Mouse (Mus musculus): ENCODE data around the gene Ube2g1. TPM values are rescaled to one million over a fixed set of nuclear protein-coding genes. Genes with fewer than 3 reads are reported as not detected.
A peak's percentile ranks its signal among the peaks of the same experiment; 100 is the strongest.

Gene Ube2g1
- polyA plus RNA-seq, 1 experiment from 2014 or later, result 90.3 TPM

GRCm38 (mm10) chr11:72576466-72577351, 30.4 kb upstream of the Ube2g1 start:
- Histone ChIP-seq H3K4me2 (replicated peaks) (peak overlapping the region; percentile 42), H3K4me3 (peak overlapping the region; percentile 27), H3K9me3 (no peaks in the 10 kb centered on the region), H3K9ac (peak overlapping the region; percentile 25; the same call in 1 of the 2 replicates), H3K4me1 (peaks cover 9% of the 10 kb centered on the region; the same call in 1 of the 2 replicates), H3K27me3 (no peaks in the 10 kb centered on the region), H3K27ac (no peak overlapping the region), H3K36me3 (no peaks in the 10 kb centered on the region)
- 3% methylated on average over 24 of the region's 24 CpGs for WGBS
- ATAC-seq (ENCODE audit: insufficient number of reproducible peaks, insufficient read depth, low FRiP score, low TSS enrichment), result no peak

- Histone ChIP-seq H3K9ac (no peak overlapping the region), H3K27ac (no peak overlapping the region), H3K4me1 (peaks cover 9% of the 10 kb centered on the region; the same call in 1 of the 2 replicates), H3K27me3 (no peaks in the 10 kb centered on the region), H3K4me3 (no peak overlapping the region), H3K4me2 (replicated peaks) (no peak overlapping the region), H3K9me3 (no peaks in the 10 kb centered on the region), H3K36me3 (no peaks in the 10 kb centered on the region)
- ATAC-seq (ENCODE audit: insufficient number of reproducible peaks, insufficient read depth, low FRiP score, low TSS enrichment), result no peak
- 51% methylated on average over 4 of the region's 4 CpGs for WGBS
Observed at GRCm38 (mm10) chr11:72578471-72578870, 28.6 kb upstream of the Ube2g1 start.

- Histone ChIP-seq H3K27me3 (no peaks in the 10 kb centered on the region), H3K9ac (no peak overlapping the region), H3K36me3 (no peaks in the 10 kb centered on the region), H3K4me1 (0 out of 2 replicates have a peak, but pooled peaks cover under 1% of the 10 kb centered on the region), H3K27ac (no peak overlapping the region), H3K4me2 (replicated peaks) (no peak overlapping the region), H3K9me3 (no peaks in the 10 kb centered on the region), H3K4me3 (no peak overlapping the region)
- ATAC-seq (ENCODE audit: insufficient number of reproducible peaks, insufficient read depth, low FRiP score, low TSS enrichment), result no peak
- 44% methylated on average over 8 of the region's 8 CpGs for WGBS
Observed at GRCm38 (mm10) chr11:72581609-72582447, 25.3 kb upstream of the Ube2g1 start.

GRCm38 (mm10) chr11:72582448-72582705, 24.7 kb upstream of the Ube2g1 start:
- Histone ChIP-seq H3K27me3 (no peaks in the 10 kb centered on the region), H3K36me3 (no peaks in the 10 kb centered on the region), H3K9me3 (no peaks in the 10 kb centered on the region), H3K27ac (no peak overlapping the region), H3K9ac (no peak overlapping the region), H3K4me2 (replicated peaks) (no peak overlapping the region), H3K4me3 (no peak overlapping the region), H3K4me1 (no peaks in the 10 kb centered on the region)
- no peak for ATAC-seq (ENCODE audit: insufficient number of reproducible peaks, insufficient read depth, low FRiP score, low TSS enrichment)
- 32% methylated on average over 3 of the region's 3 CpGs for WGBS

- no peak overlapping the region for H3K4me2 ChIP-seq (replicated peaks)
- H3K4me3 ChIP-seq, result no peak overlapping the region
- H3K27me3 ChIP-seq, result no peaks in the 10 kb centered on the region
- no peaks in the 10 kb centered on the region for H3K4me1 ChIP-seq
- H3K9me3 ChIP-seq, result no peaks in the 10 kb centered on the region
- H3K36me3 ChIP-seq, result no peaks in the 10 kb centered on the region
- no peak for ATAC-seq (ENCODE audit: insufficient number of reproducible peaks, insufficient read depth, low FRiP score, low TSS enrichment)
- no peak overlapping the region for H3K9ac ChIP-seq
- 57% methylated on average over 2 of the region's 2 CpGs for WGBS
- H3K27ac ChIP-seq, result no peak overlapping the region
Observed at GRCm38 (mm10) chr11:72583092-72583491, 24.0 kb upstream of the Ube2g1 start.

GRCm38 (mm10) chr11:72586570-72586969, 20.5 kb upstream of the Ube2g1 start:
- no peak overlapping the region for H3K27ac ChIP-seq
- H3K4me1 ChIP-seq, result no peaks in the 10 kb centered on the region
- no peaks in the 10 kb centered on the region for H3K36me3 ChIP-seq
- no peak for ATAC-seq (ENCODE audit: insufficient number of reproducible peaks, insufficient read depth, low FRiP score, low TSS enrichment)
- H3K4me2 ChIP-seq (replicated peaks), result no peak overlapping the region
- H3K9ac ChIP-seq, result no peak overlapping the region
- no peaks in the 10 kb centered on the region for H3K27me3 ChIP-seq
- no peaks in the 10 kb centered on the region for H3K9me3 ChIP-seq
- no peak overlapping the region for H3K4me3 ChIP-seq
- 90% methylated on average over 3 of the region's 3 CpGs for WGBS

- no peaks in the 10 kb centered on the region for H3K9me3 ChIP-seq
- no peak overlapping the region for H3K27ac ChIP-seq
- ATAC-seq (ENCODE audit: insufficient number of reproducible peaks, insufficient read depth, low FRiP score, low TSS enrichment), result no peak
- WGBS, result 51% methylated on average over 7 of the region's 7 CpGs
- no peak overlapping the region for H3K4me3 ChIP-seq
- no peaks in the 10 kb centered on the region for H3K4me1 ChIP-seq
- no peak overlapping the region; the same call in 1 of the 2 replicates for H3K9ac ChIP-seq
- H3K4me2 ChIP-seq (replicated peaks), result no peak overlapping the region
- H3K36me3 ChIP-seq, result no peaks in the 10 kb centered on the region
- H3K27me3 ChIP-seq, result no peaks in the 10 kb centered on the region
Observed at GRCm38 (mm10) chr11:72587537-72588233, 19.4 kb upstream of the Ube2g1 start.

- WGBS, result 75% methylated on average over 2 of the region's 2 CpGs
- no peaks in the 10 kb centered on the region for H3K27me3 ChIP-seq
- H3K9ac ChIP-seq, result no peak overlapping the region
- no peaks in the 10 kb centered on the region for H3K9me3 ChIP-seq
- H3K4me2 ChIP-seq (replicated peaks), result no peak overlapping the region
- no peaks in the 10 kb centered on the region for H3K36me3 ChIP-seq
- ATAC-seq (ENCODE audit: insufficient number of reproducible peaks, insufficient read depth, low FRiP score, low TSS enrichment), result no peak
- no peaks in the 10 kb centered on the region for H3K4me1 ChIP-seq
- no peak overlapping the region for H3K27ac ChIP-seq
- H3K4me3 ChIP-seq, result no peak overlapping the region
Observed at GRCm38 (mm10) chr11:72595010-72595737, 11.9 kb upstream of the Ube2g1 start.

GRCm38 (mm10) chr11:72597780-72598179, 9.3 kb upstream of the Ube2g1 start:
- Histone ChIP-seq H3K36me3 (no peaks in the 10 kb centered on the region), H3K27me3 (no peaks in the 10 kb centered on the region), H3K27ac (no peak overlapping the region), H3K9me3 (no peaks in the 10 kb centered on the region), H3K4me1 (no peaks in the 10 kb centered on the region), H3K9ac (no peak overlapping the region), H3K4me2 (replicated peaks) (no peak overlapping the region), H3K4me3 (no peak overlapping the region)
- no peak for ATAC-seq (ENCODE audit: insufficient number of reproducible peaks, insufficient read depth, low FRiP score, low TSS enrichment)
- 88% methylated on average over 4 of the region's 4 CpGs for WGBS

GRCm38 (mm10) chr11:72607469-72608070, 487 bp downstream of the Ube2g1 start:
- Histone ChIP-seq H3K9me3 (no peaks in the 10 kb centered on the region), H3K4me3 (peak overlapping the region; percentile 97), H3K9ac (peak overlapping the region; percentile 97), H3K36me3 (no peaks in the 10 kb centered on the region), H3K4me1 (peaks cover 9% of the 10 kb centered on the region), H3K27me3 (no peaks in the 10 kb centered on the region), H3K4me2 (replicated peaks) (peak overlapping the region; percentile 65), H3K27ac (peak overlapping the region; percentile 99)
- under 1% methylated on average over 53 of the region's 79 CpGs for WGBS
- peak; percentile 60 for ATAC-seq (ENCODE audit: insufficient number of reproducible peaks, insufficient read depth, low FRiP score, low TSS enrichment)

Measured in embryonic facial prominence, embryonic 12.5 days (tissue).